Mouse (Mus musculus) B cell, adult 62 days (primary cell): ENCODE results near the gene Spata3. TPM values are rescaled to one million over a fixed set of nuclear protein-coding genes. Genes with fewer than 3 reads are reported as not detected.

ENCODE experiments used
- total RNA-seq: library from RNA; stranded (reverse); gene quantifications from 4 replicates; pipeline ENCODE4 v1.2.4, GENCODE M21; 2023

The Spata3 gene
- not detected in 4 replicates for total RNA-seq

DNA sequence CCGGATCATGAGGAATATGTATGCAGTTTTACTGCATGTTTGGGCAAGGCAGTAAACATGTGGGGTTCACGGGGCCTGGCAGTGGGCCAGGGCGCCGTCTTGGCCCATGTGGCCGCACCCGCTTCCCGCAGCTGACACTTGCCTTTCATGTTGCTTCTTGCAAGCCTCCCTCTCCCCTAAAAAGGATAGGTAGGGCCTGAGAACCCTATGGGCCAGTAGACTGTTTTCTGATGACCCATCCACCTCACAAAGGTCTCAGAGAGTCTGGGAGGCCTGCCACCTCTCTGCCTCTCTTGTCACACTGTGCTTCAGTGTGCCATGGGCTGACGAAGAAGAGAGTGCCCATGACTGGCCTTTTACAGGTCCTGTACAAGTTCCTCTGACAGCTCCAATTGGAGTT is at the start of gene Spata3:
Gene Spata3, plus strand, starts transcription at position 301 of the 400 bp plus-strand sequence.

GRCm38 (mm10) chr1:86045848-86046805 is 29.5 kb downstream of the Spata3 start, which contains the start of gene 2810459M11Rik:
Gene 2810459M11Rik, plus strand, starts transcription at chr1:86045863.

DNA sequence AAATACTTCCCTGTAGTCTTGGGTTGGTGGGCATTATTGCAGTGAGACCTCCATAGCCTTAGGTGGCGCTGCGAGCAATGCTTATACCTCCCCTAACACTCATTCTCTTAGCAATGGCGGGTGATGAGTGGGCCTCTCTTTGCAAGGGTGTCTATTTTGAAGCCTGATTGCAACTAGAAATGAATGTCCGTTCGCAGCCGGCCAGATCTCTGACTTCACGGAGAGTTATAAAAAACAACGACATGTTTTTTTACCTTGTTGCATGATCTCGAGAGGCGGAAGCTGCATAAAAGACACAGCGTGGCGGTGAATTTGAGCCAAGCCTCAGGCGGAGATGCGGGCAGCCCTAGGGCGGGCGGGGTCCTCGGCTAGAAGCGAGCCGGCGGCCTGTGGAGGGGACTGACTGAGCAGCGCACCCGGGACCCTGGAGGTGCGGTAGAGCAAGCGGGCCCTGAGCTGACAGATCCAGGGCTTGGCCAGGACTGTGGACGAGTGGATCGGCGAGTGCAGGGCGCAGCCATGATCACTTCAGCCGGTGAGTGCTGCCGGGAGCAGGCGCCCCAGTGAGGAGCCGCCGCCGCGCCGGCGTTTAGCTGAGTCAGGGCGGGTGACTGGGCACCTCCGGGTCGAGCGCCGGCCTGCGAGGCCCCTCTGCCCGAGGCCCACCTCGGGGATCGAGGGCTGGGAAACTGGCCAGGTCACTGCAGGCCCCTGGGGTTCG is 47.8 kb downstream of the Spata3 start, which contains the start of gene Psmd1:
Gene Psmd1, plus strand, starts transcription at position 117 of the 721 bp plus-strand sequence.

Other genes starting within 250 kb of the Spata3 start
- 136 to 165 TPM (median 156 TPM) in 4 replicates for gene A630001G21Rik, start 238.2 kb upstream of the Spata3 start, total RNA-seq
- gene Cab39, start 223.4 kb upstream of the Spata3 start, total RNA-seq = 104 to 119 TPM (median 114 TPM) in 4 replicates
- 18.0 to 23.6 TPM (median 20.4 TPM) in 4 replicates for gene Itm2c, start 122.5 kb upstream of the Spata3 start, total RNA-seq
- gene 4933407L21Rik, start 88.3 kb upstream of the Spata3 start, total RNA-seq = 0.50 to 1.2 TPM (median 0.86 TPM) in 3 of 4 replicates, not detected in the other
- 2.0 to 2.7 TPM (median 2.5 TPM) in 4 replicates for gene Gpr55, start 55.8 kb upstream of the Spata3 start, total RNA-seq
- 0.27 to 0.33 TPM in 2 of 4 replicates, not detected in the others for gene 2810459M11Rik, start 29.0 kb downstream of the Spata3 start, total RNA-seq
- 53.8 to 58.4 TPM (median 57.8 TPM) in 4 replicates for gene Psmd1, start 47.6 kb downstream of the Spata3 start, total RNA-seq
- gene Htr2b, start 95.2 kb downstream of the Spata3 start, total RNA-seq = not detected in 4 replicates
- gene Gm21972, start 116.8 kb downstream of the Spata3 start, total RNA-seq = 1.9 to 2.3 TPM (median 2.0 TPM) in 3 of 4 replicates, not detected in the other
- gene Armc9, start 138.0 kb downstream of the Spata3 start, total RNA-seq = 5.3 to 7.1 TPM (median 6.6 TPM) in 4 replicates